Mouse (Mus musculus) mouse embryonic stem cell (cell line): ENCODE measurements around the gene Polr3g.
"Not testable (repeated sequence)": the region's sequence is repeated elsewhere in the genome, so short reads cannot be mapped to it uniquely, and the experiment has no call there.

Experiments
- in situ Hi-C, 2 experiments: fragments of 300-500 bp; cut with MboI; formaldehyde crosslinking; loops; 1 replicate in 1 of 2; 3 replicates in 1 of 2; pipeline ENCODE4 v1.14.3; 2019 to 2020; ENCODE audit warnings: low sequenced_read_pairs in 2 of 2, low pct_unique_long_range_greater_than_20kb in 1 of 2, mixed read lengths in 1 of 2; ENCODE audit not compliant: unreplicated experiment in 1 of 2

The Polr3g gene

GRCm38 (mm10) chr13:81710775-81711545 is at the start of gene Polr3g, which contains the start of gene Mblac2:
TSS of gene Polr3g (minus strand) at chr13:81711013.
TSS of gene Mblac2 (plus strand) at chr13:81711341.
- in situ Hi-C loops: no loop called here

- in situ Hi-C loops: loop anchor here (5.0 kb wide), 1 partner anchor 323 kb away; no protein-coding TSS in a partner anchor
These were observed 49.6 kb upstream of the Polr3g start for GRCm38 (mm10) chr13:81760379-81760778.

GRCm38 (mm10) chr13:81757058-81757660 is 46.3 kb upstream of the Polr3g start:
- in situ Hi-C loops: no loop called here

- in situ Hi-C loops: no loop called here
These were observed 44.5 kb upstream of the Polr3g start for GRCm38 (mm10) chr13:81755324-81755723.

GRCm38 (mm10) chr13:81754878-81755277 is 44.1 kb upstream of the Polr3g start:
- in situ Hi-C loops: no loop called here

GRCm38 (mm10) chr13:81744092-81744396 is 33.2 kb upstream of the Polr3g start:
- in situ Hi-C loops: no loop called here

- in situ Hi-C loops: no loop called here
These were observed 32.7 kb upstream of the Polr3g start for GRCm38 (mm10) chr13:81743391-81744091.

GRCm38 (mm10) chr13:81740898-81741297 is 30.1 kb upstream of the Polr3g start:
- in situ Hi-C loops: no loop called here

GRCm38 (mm10) chr13:81736606-81737005 is 25.8 kb upstream of the Polr3g start:
- in situ Hi-C loops: no loop called here

- in situ Hi-C loops: no loop called here
These were observed 19.5 kb upstream of the Polr3g start for GRCm38 (mm10) chr13:81730362-81730761.

GRCm38 (mm10) chr13:81729102-81729501 is 18.3 kb upstream of the Polr3g start:
- in situ Hi-C loops: no loop called here

GRCm38 (mm10) chr13:81728141-81728540 is 17.3 kb upstream of the Polr3g start:
- in situ Hi-C loops: not testable (repeated sequence)

- in situ Hi-C loops: no loop called here
These were observed 3.1 kb upstream of the Polr3g start for GRCm38 (mm10) chr13:81713896-81714295.

- in situ Hi-C loops: no loop called here
These were observed 946 bp upstream of the Polr3g start for GRCm38 (mm10) chr13:81711546-81712371.

- in situ Hi-C loops: no loop called here
These were observed 547 bp downstream of the Polr3g start for GRCm38 (mm10) chr13:81710266-81710665.

- in situ Hi-C loops: no loop called here
These were observed 1.0 kb downstream of the Polr3g start for GRCm38 (mm10) chr13:81709805-81710204.

- in situ Hi-C loops: no loop called here
These were observed 4.5 kb downstream of the Polr3g start for GRCm38 (mm10) chr13:81706311-81706710.

GRCm38 (mm10) chr13:81703621-81704020 is 7.2 kb downstream of the Polr3g start:
- in situ Hi-C loops: no loop called here

GRCm38 (mm10) chr13:81703148-81703547 is 7.7 kb downstream of the Polr3g start:
- in situ Hi-C loops: no loop called here
